Mouse (Mus musculus): Measurements from ENCODE around the gene Kdf1. TPM values are rescaled to one million over a fixed set of nuclear protein-coding genes. Genes with fewer than 3 reads are reported as not detected.

The Kdf1 gene
- not detected in 2 replicates for total RNA-seq (2015)
- total RNA-seq (2017), result not detected in 2 replicates

DNA sequence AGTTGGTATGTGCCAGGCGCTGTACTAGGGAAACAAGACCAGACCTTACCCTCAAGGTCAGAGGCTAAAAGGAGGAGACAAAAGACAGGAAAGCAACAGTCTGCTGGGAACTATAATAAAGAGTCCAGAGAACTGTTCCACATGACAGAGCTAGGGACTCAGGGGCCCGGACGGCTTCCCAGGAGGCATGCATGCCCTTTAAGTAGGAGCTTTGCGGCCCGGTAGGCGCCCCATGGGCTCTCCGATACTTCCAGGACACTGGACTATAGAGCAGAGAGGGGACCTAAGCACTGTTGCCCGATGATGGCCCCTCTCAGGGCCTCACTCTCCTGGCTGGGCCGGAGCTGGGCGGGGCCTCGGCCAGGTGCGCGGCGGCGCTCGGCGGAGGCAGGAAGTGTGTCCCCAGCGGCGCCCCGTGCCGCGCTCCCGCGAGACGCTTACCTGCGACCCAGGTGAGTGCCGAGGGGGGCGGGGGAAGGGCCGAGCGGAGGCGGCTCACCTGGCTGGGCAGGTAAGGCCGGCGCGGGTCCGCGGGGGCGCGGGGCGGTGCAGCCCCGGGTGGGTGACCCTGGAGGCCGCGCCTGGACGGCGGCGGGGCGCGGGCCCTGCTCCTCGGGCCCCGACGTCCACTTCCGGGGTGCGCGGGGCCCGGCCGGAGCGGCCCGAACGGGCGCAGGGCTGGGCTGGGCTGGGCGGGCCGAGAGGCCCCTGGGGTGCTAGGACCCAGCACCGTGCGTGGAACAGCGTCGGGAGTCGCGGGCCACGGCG is at the start of gene Kdf1:
Kdf1 (plus strand) TSS at position 363 of the 768 bp plus-strand sequence.
- ATAC-seq (replicated peaks; ENCODE audit: poor library complexity), result no peak

DNA sequence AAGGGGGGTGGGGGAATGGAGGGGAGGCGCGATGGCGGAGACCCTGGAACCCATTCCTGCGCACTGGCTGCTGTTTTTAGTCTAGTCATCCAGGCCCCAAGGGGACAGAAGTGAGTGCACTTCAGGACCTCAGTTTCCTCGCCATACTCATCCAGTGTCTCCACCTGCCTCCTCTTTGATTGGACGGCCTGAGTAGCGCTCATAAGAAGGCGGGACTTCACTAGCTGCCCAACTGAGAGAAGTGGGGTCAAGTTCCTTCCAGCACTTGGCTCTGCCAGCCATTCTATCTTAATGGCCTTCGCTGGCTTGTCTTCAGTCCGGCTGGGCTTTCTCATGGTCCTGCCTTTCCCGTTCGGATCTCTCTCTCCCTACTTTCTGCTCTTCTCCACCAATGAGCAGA is 49.6 kb upstream of the Kdf1 start:
- no peak for ATAC-seq (replicated peaks; ENCODE audit: poor library complexity)

DNA sequence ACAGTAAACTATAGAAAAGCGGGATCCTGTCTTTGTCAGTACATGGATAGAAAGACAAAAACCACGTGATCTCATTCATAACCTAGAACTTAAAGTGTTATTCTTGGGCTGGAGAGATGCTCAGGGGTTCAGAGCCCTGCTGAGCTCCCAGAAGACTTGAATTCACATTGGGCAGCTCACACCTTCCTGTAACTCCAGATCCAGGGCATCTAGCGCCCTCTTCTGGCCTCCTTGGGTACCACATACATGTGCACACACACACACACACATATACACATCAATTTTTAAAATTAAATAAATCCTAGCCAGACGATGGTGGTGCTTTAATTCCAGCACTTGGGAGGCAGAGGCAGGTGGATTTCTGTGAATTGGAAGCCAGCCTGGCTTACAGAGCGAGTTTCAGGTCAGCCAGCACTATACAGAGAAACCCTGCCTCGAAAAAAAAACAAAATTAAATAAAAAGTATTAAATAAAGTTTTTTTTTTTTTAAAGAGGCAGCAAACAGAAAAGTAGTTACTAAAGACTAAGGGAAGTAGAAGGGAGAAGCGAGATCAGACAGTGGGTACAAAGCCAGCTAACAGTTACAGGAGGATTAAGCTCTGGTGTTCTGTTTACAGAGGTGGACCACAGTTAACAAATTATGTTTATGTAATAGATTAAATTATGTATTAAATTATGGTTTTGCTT is 47.5 kb upstream of the Kdf1 start:
- no peak for ATAC-seq (replicated peaks; ENCODE audit: poor library complexity)

DNA sequence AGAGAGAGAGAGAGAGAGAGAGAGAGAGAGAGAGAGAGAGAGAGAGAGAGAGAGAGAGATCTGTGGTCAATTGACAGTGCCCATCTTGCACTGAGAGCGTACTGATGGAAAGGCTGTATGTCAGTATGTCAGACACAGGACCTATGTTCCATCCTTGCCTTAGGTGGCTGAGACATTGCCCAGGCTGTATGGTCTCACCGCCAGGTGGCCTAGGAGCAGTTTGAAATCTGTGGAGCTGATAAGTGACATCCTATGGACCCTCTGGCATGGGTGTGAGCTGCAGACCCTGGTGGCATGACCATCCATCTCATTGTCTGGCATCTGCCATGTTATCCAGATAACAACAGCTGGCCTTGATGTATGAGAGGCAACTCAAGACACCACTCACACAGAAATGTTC is 44.9 kb upstream of the Kdf1 start:
- ATAC-seq (replicated peaks; ENCODE audit: poor library complexity), result no peak

GRCm38 (mm10) chr4:133479458-133480184 is 39.1 kb upstream of the Kdf1 start, which contains the start of gene Tent5b:
Gene Tent5b (plus strand): TSS chr4:133480132.
- peak; percentile 98 for ATAC-seq (replicated peaks; ENCODE audit: poor library complexity)

GRCm38 (mm10) chr4:133480185-133480537 is 38.6 kb upstream of the Kdf1 start:
- no peak for ATAC-seq (replicated peaks; ENCODE audit: poor library complexity)

GRCm38 (mm10) chr4:133480754-133481153 is 38.0 kb upstream of the Kdf1 start:
- no peak for ATAC-seq (replicated peaks; ENCODE audit: poor library complexity)

DNA sequence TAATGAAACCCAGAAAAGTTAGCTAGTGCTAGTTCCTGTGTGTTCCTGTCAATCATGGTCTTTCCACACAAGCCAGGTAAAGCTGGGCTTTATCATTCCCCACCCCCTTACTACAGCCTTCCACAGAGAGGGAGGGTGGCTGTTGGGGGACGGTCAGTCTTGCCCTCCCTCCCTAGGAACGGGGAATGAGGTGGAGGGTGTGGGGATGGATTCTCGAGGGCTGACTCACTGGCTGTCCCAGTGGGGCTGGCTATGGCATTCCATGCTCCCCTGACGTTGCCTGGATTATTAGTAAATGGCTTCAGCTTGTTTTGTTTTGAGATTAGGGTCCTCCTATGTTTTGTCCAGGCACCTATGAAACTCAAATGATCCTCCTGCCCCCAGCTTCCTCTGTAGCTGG is 37.3 kb upstream of the Kdf1 start:
- ATAC-seq (replicated peaks; ENCODE audit: poor library complexity), result no peak

- ATAC-seq (replicated peaks; ENCODE audit: poor library complexity), result no peak
These were observed 36.3 kb upstream of the Kdf1 start for GRCm38 (mm10) chr4:133482479-133482878.

- ATAC-seq (replicated peaks; ENCODE audit: poor library complexity), result no peak
These were observed 34.3 kb upstream of the Kdf1 start for GRCm38 (mm10) chr4:133484266-133485025.

GRCm38 (mm10) chr4:133485691-133486425 is 32.9 kb upstream of the Kdf1 start:
- no peak for ATAC-seq (replicated peaks; ENCODE audit: poor library complexity)

DNA sequence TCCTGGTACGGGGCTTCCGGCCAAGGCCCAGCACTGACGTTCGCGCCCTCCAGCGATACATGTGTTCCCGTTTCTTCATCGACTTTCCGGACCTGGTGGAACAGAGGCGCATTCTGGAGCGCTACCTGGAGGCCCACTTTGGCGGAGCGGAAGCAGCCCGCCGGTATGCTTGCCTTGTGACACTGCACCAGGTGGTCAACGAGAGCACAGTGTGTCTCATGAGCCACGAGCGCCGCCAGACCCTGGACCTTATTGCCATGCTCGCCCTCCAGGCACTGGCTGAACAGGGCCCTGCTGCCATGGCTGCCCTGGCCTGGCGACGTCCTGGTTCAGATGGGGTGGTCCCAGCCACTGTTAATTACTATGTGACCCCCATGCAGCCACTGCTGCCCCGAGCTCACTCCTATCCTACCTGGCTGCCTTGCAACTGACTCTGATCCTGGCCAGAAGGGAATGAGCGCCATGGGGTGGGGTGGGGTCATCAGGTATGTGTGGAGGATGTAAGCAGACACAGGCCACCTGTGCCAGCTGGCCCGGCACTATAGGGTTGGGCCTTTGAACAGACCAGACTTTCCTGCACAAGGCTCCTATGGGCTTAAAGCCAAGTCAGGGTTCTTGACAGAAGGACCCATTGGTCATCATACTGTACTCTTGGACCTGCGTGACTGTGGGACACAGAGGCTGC is 31.9 kb upstream of the Kdf1 start:
- no peak for ATAC-seq (replicated peaks; ENCODE audit: poor library complexity)

GRCm38 (mm10) chr4:133488619-133489392 is 30.0 kb upstream of the Kdf1 start:
- peak; percentile 59 for ATAC-seq (replicated peaks; ENCODE audit: poor library complexity)

GRCm38 (mm10) chr4:133489489-133490245 is 29.1 kb upstream of the Kdf1 start:
- ATAC-seq (replicated peaks; ENCODE audit: poor library complexity), result no peak

GRCm38 (mm10) chr4:133491800-133492199 is 27.0 kb upstream of the Kdf1 start:
- ATAC-seq (replicated peaks; ENCODE audit: poor library complexity), result no peak

GRCm38 (mm10) chr4:133493895-133494294 is 24.9 kb upstream of the Kdf1 start:
- ATAC-seq (replicated peaks; ENCODE audit: poor library complexity), result peak; percentile 23

DNA sequence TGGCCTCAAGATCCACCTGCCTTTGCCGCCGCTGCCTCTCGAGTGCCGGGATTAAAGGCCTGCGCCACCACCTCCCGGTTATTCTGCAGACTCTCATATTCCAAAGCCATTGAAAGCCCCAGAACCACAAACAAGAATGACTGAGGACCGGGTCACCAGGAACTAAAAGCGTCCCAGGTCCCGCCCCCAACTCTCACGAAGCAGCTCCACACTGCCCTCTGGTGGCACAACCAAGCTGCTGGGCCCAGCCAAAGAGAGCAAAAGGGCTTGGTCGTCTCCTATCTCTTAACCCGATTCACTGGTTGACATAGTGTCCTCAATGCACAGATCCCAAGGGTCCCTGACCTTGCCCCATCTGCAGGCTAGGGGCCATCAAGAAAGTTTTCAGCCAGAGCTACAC is 24.3 kb upstream of the Kdf1 start:
- ATAC-seq (replicated peaks; ENCODE audit: poor library complexity), result peak; percentile 85

DNA sequence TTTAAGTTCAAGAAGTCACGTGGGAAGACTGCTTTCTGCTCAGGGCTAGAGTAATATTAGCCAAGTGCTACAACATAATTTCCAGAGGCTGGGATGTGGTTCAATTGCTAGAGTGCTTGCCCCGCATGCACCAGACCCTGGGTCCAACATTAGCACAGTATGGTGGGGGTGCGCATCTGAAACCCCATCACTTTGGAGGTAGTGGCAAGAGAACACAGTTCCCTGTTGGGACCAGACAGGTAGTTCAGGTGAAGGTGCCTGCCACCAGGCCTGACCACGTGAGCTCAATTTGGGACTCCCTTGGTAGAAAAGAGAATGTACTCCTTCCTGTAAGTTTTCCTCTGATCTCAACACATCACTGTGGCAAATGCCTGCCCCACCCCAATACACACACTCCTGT is 23.9 kb upstream of the Kdf1 start:
- ATAC-seq (replicated peaks; ENCODE audit: poor library complexity), result no peak
